Comparison of ENCODE assay signal across 9 mouse cellular contexts in the genomic region with DNA sequence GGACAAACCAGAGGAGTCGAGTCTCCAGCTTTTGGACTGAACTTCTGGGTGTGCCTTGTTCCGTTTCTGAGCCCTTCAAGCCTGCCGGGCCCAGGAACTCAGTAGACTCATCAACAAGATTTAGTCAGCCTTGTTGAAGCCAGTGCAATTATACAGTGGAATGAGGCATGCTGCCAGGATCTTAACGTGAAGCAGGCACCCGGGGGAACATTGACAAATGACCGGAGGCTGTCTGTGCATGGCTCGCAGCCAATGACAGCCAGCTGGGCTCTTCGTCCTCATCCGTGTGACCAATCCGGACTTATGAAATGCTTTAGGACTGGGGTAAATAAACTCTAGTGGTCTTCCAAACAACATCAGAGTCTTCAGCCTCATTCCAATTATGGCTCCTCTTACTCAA. TPM values are rescaled to one million over a fixed set of nuclear protein-coding genes. Genes with fewer than 3 reads are reported as not detected.
A peak's percentile ranks its signal among the peaks of the same experiment; 100 is the strongest.
DNase-seq lines count a peak whose midpoint lies in the region; ATAC-seq and TF ChIP-seq lines count a peak whose summit lies in the region.
"Had no signal": no experiment of that assay in that cellular context is flagged by ENCODE, and none has a peak within 500 bp of the region (broad histone marks: within the 10 kb centered on the region; RNA-seq: fewer than 3 reads in every experiment).

No protein-coding gene starts in this region.

- TF ChIP-seq CTCF in intestine, postnatal 0 days (IDR thresholded peaks at IDR 0.05; ENCODE audit: low read depth) = no peak

- H3K9ac ChIP-seq in intestine, postnatal 0 days (ENCODE audit: low read depth, low read length) = no peak overlapping the region

- 37% methylated on average over 10 of the region's 10 CpGs for WGBS in intestine, postnatal 0 days

- no peak overlapping the region for H3K4me3 ChIP-seq in intestine, postnatal 0 days (ENCODE audit: low read depth, low read length)

- no peak overlapping the region for H3K27ac ChIP-seq in intestine, postnatal 0 days (ENCODE audit: low read depth, low read length)

- no peak overlapping the region for H3K4me2 ChIP-seq in intestine, postnatal 0 days (replicated peaks; ENCODE audit: low read depth)

- H3K4me1 ChIP-seq in intestine, postnatal 0 days (replicated peaks; ENCODE audit: control insufficient read depth, insufficient read depth, low read length) = no peaks in the 10 kb centered on the region

- DNase-seq in cerebellum, postnatal 14 days = peak; percentile 70 to 77
- DNase-seq in cerebellum, adult 11 months = no peak
- DNase-seq in NIH3T3 (ENCODE audit: low read depth) = peak; percentile 60
- DNase-seq in gastrocnemius, postnatal 25 days = peak; percentile 80
- peak; percentile 45 to 53 for DNase-seq in lung, adult 18-20 months
- DNase-seq in right cerebral cortex, postnatal 14 days = peak; percentile 38

- H3K27me3 ChIP-seq in intestine, postnatal 0 days (replicated peaks; ENCODE audit: control insufficient read depth, insufficient read depth, low read length) = no peaks in the 10 kb centered on the region

- ATAC-seq in intestine, postnatal 0 days = peak; percentile 38
- ATAC-seq in granulocyte monocyte progenitor cell, adult 5-6 weeks (replicated peaks; ENCODE audit: poor library complexity, severe bottlenecking) = no peak

- H3K9me3 ChIP-seq in intestine, postnatal 0 days (ENCODE audit: control insufficient read depth) = no peaks in the 10 kb centered on the region

- no peaks in the 10 kb centered on the region for H3K36me3 ChIP-seq in intestine, postnatal 0 days (ENCODE audit: control insufficient read depth, insufficient read depth)

RNA-seq across cellular contexts. Expression of a gene that starts 29.0 kb away (rescaled TPM):
- under 1 TPM in 1 of 2 experiments, not detected in 1; 0.08 TPM for total RNA-seq in gastrocnemius, postnatal 25 days (2021)
- polyA plus RNA-seq in intestine, postnatal 0 days (2015; fragmentation: Nextera tagmentation; extraction: Ambion mirVana) = 0.38 and 0.55 TPM in 2 replicates
- total RNA-seq in granulocyte monocyte progenitor cell, adult 5-6 weeks (2014; fragmentation: Nextera tagmentation) = not detected in 2 replicates
- total RNA-seq in granulocyte monocyte progenitor cell, adult 5-6 weeks (2017) = not detected in 2 replicates
- polyA plus RNA-seq: limb, embryonic 11.5 days had no signal
